8 mouse cellular contexts compared by ENCODE assay signal in genomic region chr6:143166452-143167357, GRCm38 (mm10). TPM values are rescaled to one million over a fixed set of nuclear protein-coding genes. Genes with fewer than 3 reads are reported as not detected.
DNase-seq lines count a peak whose midpoint lies in the region; ATAC-seq and TF ChIP-seq lines count a peak whose summit lies in the region.

Gene Etnk1, plus strand, starts transcription at chr6:143167221.

- no peaks in the 10 kb centered on the region for H3K4me1 ChIP-seq in hindbrain, postnatal 0 days (ENCODE audit: insufficient read depth, low read length)

- ATAC-seq in common myeloid progenitor, adult 5-6 weeks (replicated peaks; ENCODE audit: low read depth, poor library complexity, severe bottlenecking), result peak; percentile 81
- ATAC-seq in hindbrain, postnatal 0 days, result peak; percentile 98
- ATAC-seq in megakaryocyte, adult 5-6 weeks (ENCODE audit: poor library complexity, severe bottlenecking), result peak; percentile 76

- peak within 1 kb of the TSS; percentile 82 for H3K9ac ChIP-seq in hindbrain, postnatal 0 days (replicated peaks; ENCODE audit: low read length)

- peak within 1 kb of the TSS; percentile 93 for H3K4me3 ChIP-seq in gastrocnemius, adult 2 months
- peak within 1 kb of the TSS; percentile 85 for H3K4me3 ChIP-seq in hindbrain, postnatal 0 days (ENCODE audit: low read length)
- peak within 1 kb of the TSS; percentile 83 for H3K4me3 ChIP-seq in left cerebral cortex, adult 2 months

- H3K36me3 ChIP-seq in hindbrain, postnatal 0 days (ENCODE audit: insufficient read depth, low read length), result no peaks in the 10 kb centered on the region

- peak; percentile 95 for DNase-seq in ZHBTc4 (ENCODE audit: low read depth, low spot score)
- peak; percentile 97 for DNase-seq in gastrocnemius, adult 2 months
- peak; percentile 98 for DNase-seq in hindbrain, postnatal 0 days (ENCODE audit: low spot score)
- peak; percentile 99 to 100 for DNase-seq in left cerebral cortex, adult 2 months (ENCODE audit: extremely low spot score in 1 of 2, low spot score in 2 of 2)
- DNase-seq in right cerebral cortex, adult 2 months (ENCODE audit: low spot score in 2 of 2), result peak; percentile 98 to 99
- DNase-seq in urinary bladder, postnatal 14 days (ENCODE audit: low spot score), result peak; percentile 94

- peak within 1 kb of the TSS; percentile 81 for H3K4me2 ChIP-seq in hindbrain, postnatal 0 days (ENCODE audit: low read depth, low read length)

- H3K27me3 ChIP-seq in hindbrain, postnatal 0 days (ENCODE audit: insufficient read depth, low read length), result no peaks in the 10 kb centered on the region

- H3K27ac ChIP-seq in gastrocnemius, adult 2 months, result peak within 1 kb of the TSS; percentile 99
- H3K27ac ChIP-seq in hindbrain, postnatal 0 days, result peak within 1 kb of the TSS; percentile 92
- peak within 1 kb of the TSS; percentile 95 for H3K27ac ChIP-seq in left cerebral cortex, adult 2 months

- TF ChIP-seq CTCF in gastrocnemius, adult 2 months (IDR thresholded peaks at IDR 0.05), result peak; percentile 25; the same call in 1 of the 2 replicates
- peak; percentile 48; the same call in 1 of the 2 replicates for TF ChIP-seq CTCF in hindbrain, postnatal 0 days (IDR thresholded peaks at IDR 0.05; ENCODE audit: low read depth)
- TF ChIP-seq CTCF in left cerebral cortex, adult 2 months (IDR thresholded peaks at IDR 0.05), result peak; percentile 26; the same call in 1 of the 2 replicates

- no peaks in the 10 kb centered on the region for H3K9me3 ChIP-seq in hindbrain, postnatal 0 days (ENCODE audit: low read length)

- WGBS in hindbrain, postnatal 0 days, result under 1% methylated on average over 67 of the region's 81 CpGs

- intact Hi-C loops in gastrocnemius, adult 2 months (cut with DNase I), result loop anchor here (2.0 kb wide), 1 partner anchor 68 kb away; no protein-coding TSS in a partner anchor
- intact Hi-C loops in left cerebral cortex, adult 2 months (cut with DNase I), result loop anchor here (2.0 to 10.0 kb wide), 2 partner anchors 68 to 662 kb away; partner anchors contain the start of gene Ldhb

RNA-seq across cellular contexts. Expression of gene Etnk1, which starts in this region (rescaled TPM):
- total RNA-seq in common myeloid progenitor, adult 5-6 weeks (2017), result 87.9 and 104 TPM in 2 replicates
- 10 to 100 TPM; 15.1 to 21.7 TPM for total RNA-seq in gastrocnemius, adult 2 months (2021)
- total RNA-seq in hindbrain, postnatal 0 days (2014; rRNA removed), result 100 and 111 TPM in 2 replicates
- polyA plus RNA-seq in hindbrain, postnatal 0 days (2015; fragmentation: Nextera tagmentation; extraction: Ambion mirVana), result 31.8 and 33.2 TPM in 2 replicates
- 100 to 1,000 TPM; 199 to 201 TPM for total RNA-seq in left cerebral cortex, adult 2 months (2021)
- 40.5 and 41.2 TPM in 2 replicates for total RNA-seq in megakaryocyte, adult 5-6 weeks (2015)
- 47.6 and 53.7 TPM in 2 replicates for total RNA-seq in megakaryocyte, adult 5-6 weeks (2017)

Comparison
In these comparisons a context has a peak if more than half of its experiments do, and no peak if none do; other contexts are left out.
1. Peak in every context shown above with its lines: DNase-seq, ATAC-seq, H3K4me3 ChIP-seq and H3K27ac ChIP-seq.